ENCODE assay signal across 13 mouse cellular contexts in genomic region chr11:95596150-95596515, GRCm38 (mm10). TPM values are rescaled to one million over a fixed set of nuclear protein-coding genes. Genes with fewer than 3 reads are reported as not detected.
DNase-seq lines count a peak whose midpoint lies in the region; ATAC-seq lines count a peak whose summit lies in the region.
"Had no signal": no experiment of that assay in that cellular context is flagged by ENCODE, and none has a peak within 500 bp of the region (broad histone marks: within the 10 kb centered on the region; RNA-seq: fewer than 3 reads in every experiment).

No protein-coding gene starts in this region.

- no peak for ATAC-seq in hindbrain, embryonic 11.5 days (ENCODE audit: low FRiP score)
- no peak for ATAC-seq in embryonic facial prominence, embryonic 13.5 days (ENCODE audit: insufficient number of reproducible peaks, insufficient read depth, low FRiP score, low TSS enrichment, low read depth)
- ATAC-seq in limb, embryonic 13.5 days (ENCODE audit: low FRiP score, low read depth), result no peak
- no peak for ATAC-seq in megakaryocyte, adult 5-6 weeks (ENCODE audit: poor library complexity, severe bottlenecking)

- H3K4me1 ChIP-seq in hindbrain, embryonic 10.5 days (replicated peaks), result peaks cover 51% of the 10 kb centered on the region
- H3K4me1 ChIP-seq in hindbrain, embryonic 11.5 days (replicated peaks; ENCODE audit: control insufficient read depth, insufficient read depth, low read length), result peaks cover 12% of the 10 kb centered on the region
- peaks cover 56% of the 10 kb centered on the region for H3K4me1 ChIP-seq in embryonic facial prominence, embryonic 10.5 days
- peaks cover 38% of the 10 kb centered on the region for H3K4me1 ChIP-seq in embryonic facial prominence, embryonic 13.5 days
- peaks cover 43% of the 10 kb centered on the region for H3K4me1 ChIP-seq in limb, embryonic 13.5 days

- no peak for DNase-seq in hindbrain, embryonic 10.5 days (ENCODE audit: low spot score)
- no peak for DNase-seq in hindbrain, embryonic 11.5 days (ENCODE audit: low spot score)
- DNase-seq in embryonic facial prominence, embryonic 10.5 days (ENCODE audit: low spot score), result no peak
- DNase-seq in lung, adult 18-20 months, result no peak
- DNase-seq in spleen, postnatal 36 days (ENCODE audit: low spot score in 2 of 2), result no peak
- DNase-seq: cerebellum, postnatal 14 days; layer of hippocampus, postnatal 36 days had no signal

- no peak overlapping the region for H3K4me2 ChIP-seq in hindbrain, embryonic 11.5 days (replicated peaks; ENCODE audit: low read depth, low read length)
- H3K4me2 ChIP-seq in embryonic facial prominence, embryonic 13.5 days, result 0 out of 2 replicates have a peak overlapping the region, but pooled peaks have one; percentile 7
- peak overlapping the region; percentile 27 for H3K4me2 ChIP-seq in limb, embryonic 13.5 days (replicated peaks)
- H3K4me2 ChIP-seq: lung, embryonic 15.5 days had no signal

- WGBS in hindbrain, embryonic 10.5 days, result 28% methylated on average over 5 of the region's 5 CpGs
- WGBS in hindbrain, embryonic 11.5 days, result 26% methylated on average over 5 of the region's 5 CpGs
- WGBS in embryonic facial prominence, embryonic 10.5 days, result 17% methylated on average over 5 of the region's 5 CpGs
- 25% methylated on average over 5 of the region's 5 CpGs for WGBS in embryonic facial prominence, embryonic 13.5 days
- WGBS in limb, embryonic 13.5 days, result 17% methylated on average over 5 of the region's 5 CpGs

- H3K9me3 ChIP-seq in hindbrain, embryonic 10.5 days, result no peaks in the 10 kb centered on the region
- H3K9me3 ChIP-seq in hindbrain, embryonic 11.5 days (ENCODE audit: control insufficient read depth, low read length), result no peaks in the 10 kb centered on the region
- no peaks in the 10 kb centered on the region for H3K9me3 ChIP-seq in embryonic facial prominence, embryonic 10.5 days
- no peaks in the 10 kb centered on the region for H3K9me3 ChIP-seq in embryonic facial prominence, embryonic 13.5 days
- no peaks in the 10 kb centered on the region for H3K9me3 ChIP-seq in limb, embryonic 13.5 days
- H3K9me3 ChIP-seq: lung, embryonic 15.5 days had no signal

- H3K27me3 ChIP-seq in hindbrain, embryonic 10.5 days (ENCODE audit: insufficient read depth, poor library complexity, severe bottlenecking), result peaks cover 99% of the 10 kb centered on the region
- peaks cover 8% of the 10 kb centered on the region for H3K27me3 ChIP-seq in hindbrain, embryonic 11.5 days (ENCODE audit: control insufficient read depth, insufficient read depth, low read length)
- H3K27me3 ChIP-seq in embryonic facial prominence, embryonic 10.5 days (replicated peaks; ENCODE audit: low read depth, poor library complexity, severe bottlenecking), result peaks cover 97% of the 10 kb centered on the region
- H3K27me3 ChIP-seq in embryonic facial prominence, embryonic 13.5 days, result peaks cover 75% of the 10 kb centered on the region
- peaks cover 83% of the 10 kb centered on the region for H3K27me3 ChIP-seq in limb, embryonic 13.5 days

- no peak overlapping the region for H3K9ac ChIP-seq in hindbrain, embryonic 11.5 days (ENCODE audit: low read depth, low read length)
- 0 out of 2 replicates have a peak overlapping the region, but pooled peaks have one; percentile 16 for H3K9ac ChIP-seq in embryonic facial prominence, embryonic 13.5 days
- no peak overlapping the region for H3K9ac ChIP-seq in limb, embryonic 13.5 days
- H3K9ac ChIP-seq: lung, embryonic 15.5 days had no signal

- peak overlapping the region; percentile 59 for H3K27ac ChIP-seq in hindbrain, embryonic 10.5 days
- no peak overlapping the region for H3K27ac ChIP-seq in hindbrain, embryonic 11.5 days (ENCODE audit: low read depth, low read length)
- peak overlapping the region; percentile 53 for H3K27ac ChIP-seq in embryonic facial prominence, embryonic 10.5 days (replicated peaks)
- H3K27ac ChIP-seq in embryonic facial prominence, embryonic 13.5 days, result peak overlapping the region; percentile 28; the same call in 1 of the 2 replicates
- no peak overlapping the region for H3K27ac ChIP-seq in limb, embryonic 13.5 days
- H3K27ac ChIP-seq: lung, embryonic 15.5 days had no signal

- 0 out of 2 replicates have a peak overlapping the region, but pooled peaks have one; percentile 11 for H3K4me3 ChIP-seq in hindbrain, embryonic 10.5 days
- H3K4me3 ChIP-seq in hindbrain, embryonic 11.5 days (ENCODE audit: low read depth, low read length), result no peak overlapping the region
- no peak overlapping the region for H3K4me3 ChIP-seq in embryonic facial prominence, embryonic 10.5 days
- no peak overlapping the region for H3K4me3 ChIP-seq in embryonic facial prominence, embryonic 13.5 days
- no peak overlapping the region for H3K4me3 ChIP-seq in limb, embryonic 13.5 days
- H3K4me3 ChIP-seq: lung, embryonic 15.5 days; megakaryocyte, embryonic 14.5 days had no signal

- no peaks in the 10 kb centered on the region for H3K36me3 ChIP-seq in hindbrain, embryonic 10.5 days
- H3K36me3 ChIP-seq in hindbrain, embryonic 11.5 days (ENCODE audit: control insufficient read depth, insufficient read depth, low read length), result no peaks in the 10 kb centered on the region
- no peaks in the 10 kb centered on the region for H3K36me3 ChIP-seq in embryonic facial prominence, embryonic 10.5 days (replicated peaks)
- H3K36me3 ChIP-seq in embryonic facial prominence, embryonic 13.5 days, result no peaks in the 10 kb centered on the region
- no peaks in the 10 kb centered on the region for H3K36me3 ChIP-seq in limb, embryonic 13.5 days
- H3K36me3 ChIP-seq: lung, embryonic 15.5 days had no signal

RNA-seq across cellular contexts. Expression of gene Ngfr, which starts 8.6 kb away (rescaled TPM):
- polyA plus RNA-seq in hindbrain, embryonic 10.5 days (2016; fragmentation: Nextera tagmentation; extraction: Ambion mirVana), result 28.7 and 51.6 TPM in 2 replicates
- 27.7 and 29.6 TPM in 2 replicates for polyA plus RNA-seq in hindbrain, embryonic 11.5 days (2014; fragmentation: Nextera tagmentation; extraction: Ambion mirVana)
- 21.7 and 23.5 TPM in 2 replicates for polyA plus RNA-seq in embryonic facial prominence, embryonic 10.5 days (2016; fragmentation: Nextera tagmentation; extraction: Ambion mirVana)
- polyA plus RNA-seq in embryonic facial prominence, embryonic 13.5 days (2015; fragmentation: Nextera tagmentation; extraction: Ambion mirVana), result 25.4 and 27.2 TPM in 2 replicates
- polyA plus RNA-seq in limb, embryonic 13.5 days (2015; fragmentation: Nextera tagmentation; extraction: Ambion mirVana), result 29.4 and 34.5 TPM in 2 replicates
- 0.27 and 0.47 TPM in 2 replicates for total RNA-seq in megakaryocyte, adult 5-6 weeks (2015)
- total RNA-seq in megakaryocyte, adult 5-6 weeks (2017), result 0.08 and 0.40 TPM in 2 replicates
- total RNA-seq: MEL had no signal

Comparison
In these comparisons a context has a peak if more than half of its experiments do, and no peak if none do; other contexts are left out.
1. H3K27ac ChIP-seq: peak in hindbrain, embryonic 10.5 days (single experiment), embryonic facial prominence, embryonic 10.5 days (single experiment) and embryonic facial prominence, embryonic 13.5 days (single experiment); none in hindbrain, embryonic 11.5 days (single experiment) and limb, embryonic 13.5 days (single experiment).